Mouse (Mus musculus): ENCODE measurements at regions not wholly inside any gene's neighbourhood (a gene's known extent, or its start where the extent isn't known, plus 50 kb on each side); places are given as distances from the start of the nearest gene placed in this dataset.

GRCm38 (mm10) chr10:125726546-125726945, 239.4 kb upstream of the Lrig3 start:
- peak; percentile 43 for DNase-seq

DNA sequence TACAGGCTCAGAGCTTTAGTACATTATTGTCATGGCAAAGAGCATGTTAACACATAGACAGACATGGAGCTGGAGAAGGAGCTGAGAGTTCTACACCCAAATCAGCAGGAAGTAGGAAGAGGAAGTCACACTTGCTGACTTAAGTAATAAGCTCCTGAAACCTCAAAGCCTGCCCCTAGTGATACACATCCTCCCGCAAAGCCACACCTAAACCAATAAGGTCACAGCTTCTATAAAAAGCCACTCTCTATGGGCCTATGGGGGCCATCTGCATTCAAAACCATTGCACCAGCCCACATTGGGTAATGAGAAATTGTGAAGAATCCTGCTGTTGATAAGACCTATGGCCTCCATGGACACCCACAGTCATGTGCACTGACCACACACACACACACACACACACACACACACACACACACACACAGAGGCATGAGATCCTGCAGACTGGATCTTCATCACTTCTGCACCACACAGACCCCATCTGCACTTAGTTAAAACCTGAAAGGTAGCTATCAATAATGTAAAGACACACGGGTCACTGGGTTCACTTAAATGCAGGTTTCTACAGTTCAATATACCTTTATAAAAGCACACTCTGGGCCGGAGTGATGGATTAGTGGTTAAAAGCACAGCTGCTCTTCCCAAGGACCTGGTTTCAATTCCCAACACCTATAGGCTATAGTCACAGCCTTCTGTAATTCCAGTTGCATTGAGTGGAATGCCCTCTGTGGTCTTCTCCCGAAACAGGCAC, 230.0 kb upstream of the Lrig3 start:
- DNase-seq, result no peak

GRCm38 (mm10) chr10:125743181-125743580, 222.8 kb upstream of the Lrig3 start:
- no peak for DNase-seq

GRCm38 (mm10) chr10:125749031-125749585, 216.9 kb upstream of the Lrig3 start:
- DNase-seq, result no peak

GRCm38 (mm10) chr10:125752506-125753218, 213.3 kb upstream of the Lrig3 start:
- DNase-seq, result no peak

GRCm38 (mm10) chr10:125759171-125759570, 206.8 kb upstream of the Lrig3 start:
- DNase-seq, result no peak

DNA sequence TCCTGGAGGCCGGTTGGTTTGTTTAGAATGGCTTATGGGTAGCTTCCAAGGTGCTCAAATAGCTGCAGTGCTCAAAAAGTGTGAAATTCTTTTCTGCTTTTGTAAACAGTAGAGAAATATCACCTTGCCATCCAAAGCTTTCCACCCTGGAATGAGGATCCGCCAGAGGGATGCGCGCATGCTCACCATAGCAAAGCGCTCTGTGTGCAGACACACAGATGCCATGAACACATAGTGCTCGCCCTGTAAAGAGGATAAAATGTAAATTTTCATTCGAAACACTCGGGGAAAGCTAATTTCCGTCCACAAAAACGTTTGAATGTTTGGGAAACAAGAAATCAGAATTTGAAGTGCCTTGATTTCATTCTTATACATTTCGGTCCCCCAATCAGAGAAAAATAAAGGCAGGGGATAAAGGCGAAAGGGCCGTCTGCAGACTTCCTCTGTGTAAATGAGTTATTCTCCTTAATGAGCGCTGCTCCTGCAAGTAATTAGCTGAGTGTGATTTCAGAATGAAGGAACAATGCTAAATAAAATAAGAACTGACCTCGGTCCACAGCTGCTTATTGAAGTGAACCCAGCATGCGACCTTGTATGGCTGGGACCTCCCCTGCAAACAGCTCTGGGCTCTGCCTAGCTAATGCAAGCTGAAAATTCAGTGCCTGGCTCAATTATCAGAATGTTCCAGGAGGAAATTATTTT, 203.4 kb upstream of the Lrig3 start:
- DNase-seq, result no peak

- DNase-seq, result peak; percentile 72
Measured at GRCm38 (mm10) chr10:125764402-125765102, 201.4 kb upstream of the Lrig3 start.

DNA sequence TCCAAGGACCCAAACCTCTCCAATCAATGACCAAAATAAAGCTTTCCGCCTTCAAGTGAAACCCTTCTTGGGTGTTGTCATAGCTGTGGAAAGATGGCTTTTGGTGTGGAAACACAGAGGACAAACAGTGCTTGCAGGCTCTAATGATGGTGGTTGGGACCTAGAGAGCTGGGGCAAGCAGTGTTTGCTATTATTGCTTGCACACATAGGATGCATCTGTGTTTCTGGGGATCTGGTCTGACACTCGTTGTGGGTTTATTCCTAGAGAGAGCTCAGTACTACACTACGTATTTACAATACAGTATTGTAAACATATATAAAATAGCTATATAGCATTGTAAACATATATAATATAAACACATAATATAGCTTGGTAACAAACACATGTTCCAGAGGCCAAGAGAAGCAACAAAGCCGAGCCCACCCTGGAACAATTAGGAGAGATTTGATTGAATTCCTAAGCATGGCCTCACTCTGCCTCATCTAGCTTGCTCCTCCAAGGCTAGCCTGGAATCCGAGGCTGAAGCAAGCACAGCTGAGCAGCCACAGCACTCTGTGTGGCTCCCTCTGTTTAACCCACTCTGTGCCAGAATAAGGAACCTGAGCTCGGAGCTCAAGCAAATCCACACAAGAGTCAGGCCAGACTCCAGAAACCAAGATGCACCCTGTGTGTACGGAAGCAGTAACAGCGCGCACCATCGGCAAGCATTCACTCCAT, 200.7 kb upstream of the Lrig3 start:
- DNase-seq, result no peak

GRCm38 (mm10) chr10:125768281-125768680, 197.7 kb upstream of the Lrig3 start:
- DNase-seq, result no peak

- no peak for DNase-seq
Measured at GRCm38 (mm10) chr10:125773541-125773940, 192.4 kb upstream of the Lrig3 start.

GRCm38 (mm10) chr10:125782486-125782885, 183.5 kb upstream of the Lrig3 start:
- no peak for DNase-seq

DNA sequence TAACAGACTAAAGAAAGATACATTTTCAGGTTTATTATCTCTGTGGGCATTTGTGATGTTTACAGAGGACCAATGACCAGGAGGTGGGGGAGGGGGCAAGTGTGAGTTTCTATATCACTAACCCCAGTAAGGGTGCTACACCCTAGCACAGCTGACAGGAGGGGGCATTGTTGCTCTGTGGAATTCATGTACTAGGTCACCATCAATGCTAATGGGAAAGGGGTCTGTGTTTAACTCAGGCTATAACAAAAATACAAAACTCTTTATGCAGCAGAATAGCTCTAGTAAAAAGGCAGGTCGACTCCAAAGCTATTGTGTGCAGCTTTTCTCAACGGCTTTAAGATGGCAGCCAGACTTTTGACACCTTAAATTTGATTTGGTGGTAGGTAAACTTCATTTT, 181.1 kb upstream of the Lrig3 start:
- peak; percentile 78 for DNase-seq

GRCm38 (mm10) chr10:125785448-125786196, 180.3 kb upstream of the Lrig3 start:
- no peak for DNase-seq

DNA sequence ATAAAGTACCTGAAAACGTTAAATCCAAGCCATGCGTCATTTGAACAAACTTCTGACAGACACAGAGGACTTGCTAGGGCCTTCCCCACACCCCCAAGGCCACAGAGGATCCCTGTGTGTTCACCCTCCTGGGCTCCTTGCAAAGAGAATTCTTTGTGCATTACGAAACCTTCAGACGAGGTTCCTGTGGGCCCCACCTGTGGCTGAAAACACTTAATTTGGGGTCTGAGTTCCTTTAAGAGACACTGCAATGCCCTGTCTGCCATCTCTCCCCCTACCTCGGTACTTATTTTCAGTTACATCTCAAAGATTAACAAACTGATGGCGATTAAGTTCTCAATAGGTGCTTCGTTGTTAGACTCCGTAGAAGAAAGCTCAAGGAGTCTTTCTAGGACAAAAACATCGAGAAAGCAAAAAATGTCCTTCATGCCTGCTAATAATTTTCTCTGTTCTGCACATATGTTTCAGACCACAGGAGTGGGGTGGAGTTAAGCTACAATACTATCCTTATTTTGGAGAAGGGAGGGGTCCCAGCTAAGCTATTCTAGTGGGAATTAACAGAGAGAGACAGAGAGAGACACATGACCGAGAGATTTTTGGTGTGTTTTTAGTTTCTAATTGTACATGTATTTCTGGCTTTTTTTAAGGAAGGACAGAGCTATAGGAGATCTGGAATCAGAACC, 179.6 kb upstream of the Lrig3 start:
- DNase-seq, result no peak

DNA sequence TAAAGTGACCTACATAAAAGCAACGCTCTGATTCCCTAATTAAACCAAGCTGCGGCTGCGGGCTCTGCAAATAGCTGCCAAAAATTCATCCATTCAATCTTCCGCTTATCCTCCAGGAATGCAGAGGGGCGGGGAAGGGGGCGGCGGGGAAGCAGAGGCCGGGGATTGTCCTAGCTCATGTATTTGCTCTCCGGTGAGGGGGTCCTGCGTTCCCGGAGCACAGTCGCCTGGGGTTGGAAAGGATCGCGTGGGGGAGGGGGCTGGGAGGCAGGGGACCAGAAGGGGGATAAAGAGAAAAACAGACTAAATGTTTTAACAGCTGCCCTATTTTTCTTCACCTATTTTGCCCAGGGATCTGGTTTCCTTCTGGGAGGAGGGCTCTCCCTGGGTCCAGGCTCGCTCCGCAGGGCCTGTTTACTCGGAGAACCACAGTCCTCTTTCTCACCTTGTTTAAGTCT, 179.1 kb upstream of the Lrig3 start:
- DNase-seq, result peak; percentile 44

GRCm38 (mm10) chr10:125787441-125788060, 178.4 kb upstream of the Lrig3 start:
- DNase-seq, result no peak

GRCm38 (mm10) chr10:125788262-125788661, 177.7 kb upstream of the Lrig3 start:
- no peak for DNase-seq

- no peak for DNase-seq
Measured at GRCm38 (mm10) chr10:125790924-125791323, 175.0 kb upstream of the Lrig3 start.

DNA sequence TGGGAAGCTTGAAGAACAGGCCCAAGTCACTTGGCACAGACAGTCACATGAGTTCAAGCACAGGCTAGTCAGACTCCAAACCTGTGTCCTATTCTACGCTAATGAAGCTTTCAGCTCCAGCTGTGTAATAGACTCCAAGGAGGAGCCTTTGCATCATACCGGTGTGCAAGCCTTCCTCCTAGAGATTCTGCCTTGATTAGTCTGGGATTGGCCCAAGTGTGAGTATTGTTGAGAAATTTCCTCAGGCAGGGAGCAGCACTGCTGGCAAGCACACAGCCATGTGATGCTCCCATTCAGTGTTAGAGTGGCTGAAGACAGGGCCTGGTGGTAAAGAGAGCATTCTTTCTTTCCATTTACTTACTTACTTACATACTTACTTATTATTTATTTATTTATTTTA, 171.5 kb upstream of the Lrig3 start:
- no peak for DNase-seq

Measured in kidney, postnatal 10 days (tissue).